ENCODE assay signal across 24 mouse cellular contexts in genomic region chr11:16781604-16782003, GRCm38 (mm10). TPM values are rescaled to one million over a fixed set of nuclear protein-coding genes. Genes with fewer than 3 reads are reported as not detected.
DNase-seq lines count a peak whose midpoint lies in the region; ATAC-seq and TF ChIP-seq lines count a peak whose summit lies in the region.
"Had no signal": no experiment of that assay in that cellular context is flagged by ENCODE, and none has a peak within 500 bp of the region (broad histone marks: within the 10 kb centered on the region; RNA-seq: fewer than 3 reads in every experiment).

No protein-coding gene starts in this region.

- peak; percentile 75 for ATAC-seq in intestine, embryonic 15.5 days
- ATAC-seq in intestine, postnatal 0 days: no peak
- peak; percentile 63; the same call in 1 of the 2 replicates for ATAC-seq in intestine, embryonic 16.5 days
- 0 out of 2 replicates have a peak, but pooled peaks have one; percentile 55 for ATAC-seq in stomach, postnatal 0 days (ENCODE audit: low FRiP score, low TSS enrichment)
- ATAC-seq: activated CD4-positive, CD25-positive, alpha-beta regulatory T cell, adult 4 months; CD4-positive, CD25-positive, alpha-beta regulatory T cell, adult 4 months; forebrain, embryonic 15.5 days; hindbrain, embryonic 16.5 days had no signal

- TF ChIP-seq CTCF in intestine, postnatal 0 days (IDR thresholded peaks at IDR 0.05; ENCODE audit: low read depth): no peak
- no peak for TF ChIP-seq CTCF in stomach, postnatal 0 days (IDR thresholded peaks at IDR 0.05; ENCODE audit: low read depth)

- H3K27me3 ChIP-seq in intestine, embryonic 15.5 days (replicated peaks): no peaks in the 10 kb centered on the region
- no peaks in the 10 kb centered on the region for H3K27me3 ChIP-seq in intestine, postnatal 0 days (replicated peaks; ENCODE audit: control insufficient read depth, insufficient read depth, low read length)
- H3K27me3 ChIP-seq in intestine, embryonic 16.5 days (replicated peaks; ENCODE audit: control insufficient read depth, insufficient read depth, low read length): no peaks in the 10 kb centered on the region
- no peaks in the 10 kb centered on the region for H3K27me3 ChIP-seq in stomach, postnatal 0 days (ENCODE audit: control insufficient read depth, insufficient read depth, low read length)
- H3K27me3 ChIP-seq: embryonic facial prominence, embryonic 12.5 days; forebrain, embryonic 12.5 days; forebrain, embryonic 15.5 days; hindbrain, embryonic 13.5 days had no signal

- no peak overlapping the region for H3K4me2 ChIP-seq in intestine, embryonic 15.5 days (replicated peaks)
- H3K4me2 ChIP-seq in intestine, postnatal 0 days (replicated peaks; ENCODE audit: low read depth): no peak overlapping the region
- no peak overlapping the region for H3K4me2 ChIP-seq in intestine, embryonic 16.5 days (ENCODE audit: low read depth, low read length)
- no peak overlapping the region for H3K4me2 ChIP-seq in stomach, postnatal 0 days (replicated peaks; ENCODE audit: low read depth)
- H3K4me2 ChIP-seq: embryonic facial prominence, embryonic 12.5 days; forebrain, embryonic 12.5 days; forebrain, embryonic 15.5 days; heart, embryonic 11.5 days; hindbrain, embryonic 13.5 days had no signal

- H3K4me3 ChIP-seq in intestine, embryonic 15.5 days (replicated peaks): no peak overlapping the region
- no peak overlapping the region for H3K4me3 ChIP-seq in intestine, postnatal 0 days (ENCODE audit: low read depth, low read length)
- H3K4me3 ChIP-seq in intestine, embryonic 16.5 days (ENCODE audit: low read length): no peak overlapping the region
- no peak overlapping the region for H3K4me3 ChIP-seq in stomach, postnatal 0 days (ENCODE audit: low read depth, low read length)
- H3K4me3 ChIP-seq: embryonic facial prominence, embryonic 12.5 days; erythroblast, embryonic 14.5 days; forebrain, embryonic 12.5 days; forebrain, embryonic 15.5 days; hindbrain, embryonic 10.5 days; hindbrain, embryonic 13.5 days had no signal

- no peaks in the 10 kb centered on the region for H3K9me3 ChIP-seq in intestine, embryonic 15.5 days
- no peaks in the 10 kb centered on the region for H3K9me3 ChIP-seq in intestine, postnatal 0 days (ENCODE audit: control insufficient read depth)
- H3K9me3 ChIP-seq in intestine, embryonic 16.5 days (ENCODE audit: control insufficient read depth, low read length): no peaks in the 10 kb centered on the region
- no peaks in the 10 kb centered on the region for H3K9me3 ChIP-seq in stomach, postnatal 0 days (ENCODE audit: control insufficient read depth, low read length)
- H3K9me3 ChIP-seq: embryonic facial prominence, embryonic 12.5 days; forebrain, embryonic 12.5 days; forebrain, embryonic 15.5 days; hindbrain, embryonic 10.5 days; hindbrain, embryonic 13.5 days had no signal

- no peak for TF ChIP-seq EP300 in stomach, postnatal 0 days (optimal IDR thresholded peaks at IDR 0.05)

- 50% methylated on average over 2 of the region's 2 CpGs for WGBS in intestine, embryonic 15.5 days
- WGBS in intestine, postnatal 0 days: 39% methylated on average over 2 of the region's 2 CpGs
- 52% methylated on average over 2 of the region's 2 CpGs for WGBS in intestine, embryonic 16.5 days
- WGBS in stomach, postnatal 0 days: 43% methylated on average over 2 of the region's 2 CpGs

- H3K27ac ChIP-seq in intestine, embryonic 15.5 days: no peak overlapping the region
- no peak overlapping the region for H3K27ac ChIP-seq in intestine, postnatal 0 days (ENCODE audit: low read depth, low read length)
- H3K27ac ChIP-seq in intestine, embryonic 16.5 days (ENCODE audit: low read length): no peak overlapping the region
- peak overlapping the region; percentile 45; the same call in 1 of the 2 replicates for H3K27ac ChIP-seq in stomach, postnatal 0 days (replicated peaks)
- H3K27ac ChIP-seq: embryonic facial prominence, embryonic 12.5 days; forebrain, embryonic 12.5 days; forebrain, embryonic 15.5 days; hindbrain, embryonic 10.5 days; hindbrain, embryonic 13.5 days had no signal

- peak; percentile 3 for DNase-seq in R1 (ENCODE audit: low read depth, low spot score)
- no peak for DNase-seq in stomach, postnatal 0 days (ENCODE audit: low spot score)
- DNase-seq in ovary, postnatal 10 days (ENCODE audit: low spot score): no peak
- DNase-seq: adrenal gland, adult 8-10 months; adrenal gland, postnatal 25 days; cerebellum, adult 18-20 months; cerebellum, adult 9-10 months; cerebellum, postnatal 14 days; gastrocnemius, postnatal 10 days; heart, adult 11 months; heart, postnatal 36 days had no signal

- no peaks in the 10 kb centered on the region for H3K36me3 ChIP-seq in intestine, embryonic 15.5 days
- no peaks in the 10 kb centered on the region for H3K36me3 ChIP-seq in intestine, postnatal 0 days (ENCODE audit: control insufficient read depth, insufficient read depth)
- no peaks in the 10 kb centered on the region for H3K36me3 ChIP-seq in intestine, embryonic 16.5 days (ENCODE audit: control insufficient read depth, insufficient read depth, low read length)
- no peaks in the 10 kb centered on the region for H3K36me3 ChIP-seq in stomach, postnatal 0 days (ENCODE audit: control insufficient read depth, insufficient read depth, low read length)
- H3K36me3 ChIP-seq: embryonic facial prominence, embryonic 12.5 days; forebrain, embryonic 12.5 days; forebrain, embryonic 15.5 days; hindbrain, embryonic 10.5 days; hindbrain, embryonic 13.5 days had no signal

- H3K4me1 ChIP-seq in intestine, embryonic 15.5 days (replicated peaks): peaks cover 5% of the 10 kb centered on the region
- no peaks in the 10 kb centered on the region for H3K4me1 ChIP-seq in intestine, postnatal 0 days (replicated peaks; ENCODE audit: control insufficient read depth, insufficient read depth, low read length)
- H3K4me1 ChIP-seq in intestine, embryonic 16.5 days (ENCODE audit: control insufficient read depth, insufficient read depth, low read length): peaks cover 4% of the 10 kb centered on the region
- H3K4me1 ChIP-seq in stomach, postnatal 0 days (replicated peaks; ENCODE audit: control insufficient read depth, insufficient read depth): peaks cover 14% of the 10 kb centered on the region; the same call in 1 of the 2 replicates
- H3K4me1 ChIP-seq: forebrain, embryonic 15.5 days; hindbrain, embryonic 13.5 days had no signal

- H3K9ac ChIP-seq in intestine, embryonic 15.5 days: no peak overlapping the region
- H3K9ac ChIP-seq in intestine, postnatal 0 days (ENCODE audit: low read depth, low read length): no peak overlapping the region
- H3K9ac ChIP-seq in intestine, embryonic 16.5 days (ENCODE audit: low read depth, low read length): no peak overlapping the region
- H3K9ac ChIP-seq in stomach, postnatal 0 days (ENCODE audit: low read length): no peak overlapping the region
- H3K9ac ChIP-seq: embryonic facial prominence, embryonic 12.5 days; forebrain, embryonic 12.5 days; forebrain, embryonic 15.5 days; hindbrain, embryonic 13.5 days had no signal

RNA-seq across cellular contexts. Expression of gene Egfr, which starts 29.6 kb away (rescaled TPM):
- 10.8 and 11.6 TPM in 2 replicates for polyA plus RNA-seq in intestine, embryonic 15.5 days (2015; fragmentation: Nextera tagmentation; extraction: Ambion mirVana)
- 5.0 and 7.0 TPM in 2 replicates for polyA plus RNA-seq in intestine, postnatal 0 days (2015; fragmentation: Nextera tagmentation; extraction: Ambion mirVana)
- 9.5 and 12.4 TPM in 2 replicates for polyA plus RNA-seq in intestine, embryonic 16.5 days (2015; fragmentation: Nextera tagmentation; extraction: Ambion mirVana)
- 11.9 and 13.5 TPM in 2 replicates for polyA plus RNA-seq in stomach, postnatal 0 days (2015; fragmentation: Nextera tagmentation; extraction: Ambion mirVana)
- polyA plus RNA-seq: erythroblast, embryonic 14.5 days had no signal
